ENCODE assay signal across 20 mouse cellular contexts in the genomic region with DNA sequence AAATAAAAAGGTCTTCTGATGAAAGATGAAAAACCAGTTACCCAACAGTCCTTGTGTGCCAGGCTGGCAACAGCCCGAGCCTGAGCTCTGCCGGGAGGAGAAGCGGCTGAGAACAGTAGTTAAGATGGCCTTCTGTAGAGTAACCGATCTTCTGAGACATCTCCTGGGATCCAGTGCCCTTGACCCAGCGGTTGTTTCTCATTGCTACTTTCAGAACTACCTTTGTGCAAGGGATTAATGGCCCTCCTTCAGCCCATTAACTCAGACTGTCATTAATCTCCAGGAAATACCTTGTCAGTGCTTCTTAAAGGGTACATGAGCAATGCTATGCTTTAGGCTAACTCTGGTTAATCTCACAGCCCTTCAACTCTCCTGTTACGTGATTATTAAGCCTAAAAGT. TPM values are rescaled to one million over a fixed set of nuclear protein-coding genes. Genes with fewer than 3 reads are reported as not detected.
DNase-seq lines count a peak whose midpoint lies in the region; ATAC-seq and TF ChIP-seq lines count a peak whose summit lies in the region.
"Had no signal": no experiment of that assay in that cellular context is flagged by ENCODE, and none has a peak within 500 bp of the region (broad histone marks: within the 10 kb centered on the region; RNA-seq: fewer than 3 reads in every experiment).

No protein-coding gene starts in this region.

- H3K9ac ChIP-seq in kidney, postnatal 0 days (ENCODE audit: low read depth, low read length): no peak overlapping the region
- H3K9ac ChIP-seq in forebrain, embryonic 14.5 days (ENCODE audit: low read length): no peak overlapping the region
- H3K9ac ChIP-seq: embryonic facial prominence, embryonic 12.5 days; heart, embryonic 13.5 days; liver, embryonic 15.5 days; midbrain, embryonic 15.5 days had no signal

- no peak for TF ChIP-seq CTCF in kidney, postnatal 0 days (IDR thresholded peaks at IDR 0.05; ENCODE audit: low read depth)

- H3K4me1 ChIP-seq in kidney, postnatal 0 days (replicated peaks; ENCODE audit: insufficient read depth, low read length): peaks cover 16% of the 10 kb centered on the region
- H3K4me1 ChIP-seq in forebrain, embryonic 14.5 days (ENCODE audit: control insufficient read depth, insufficient read depth, low read length): no peaks in the 10 kb centered on the region
- H3K4me1 ChIP-seq: liver, embryonic 15.5 days had no signal

- H3K9me3 ChIP-seq in kidney, postnatal 0 days (replicated peaks; ENCODE audit: low read length): no peaks in the 10 kb centered on the region
- H3K9me3 ChIP-seq in forebrain, embryonic 14.5 days (replicated peaks; ENCODE audit: control insufficient read depth, low read length): no peaks in the 10 kb centered on the region
- H3K9me3 ChIP-seq: embryonic facial prominence, embryonic 12.5 days; heart, embryonic 13.5 days; liver, embryonic 15.5 days; midbrain, embryonic 15.5 days had no signal

- H3K4me2 ChIP-seq in kidney, postnatal 0 days (ENCODE audit: low read length): no peak overlapping the region
- no peak overlapping the region for H3K4me2 ChIP-seq in forebrain, embryonic 14.5 days (ENCODE audit: low read length)
- H3K4me2 ChIP-seq: embryonic facial prominence, embryonic 12.5 days; heart, embryonic 13.5 days; liver, embryonic 15.5 days; midbrain, embryonic 15.5 days had no signal

- ATAC-seq in kidney, postnatal 0 days (replicated peaks; ENCODE audit: low FRiP score, low read depth): no peak; the same call in 1 of the 2 replicates
- ATAC-seq in forebrain, embryonic 14.5 days: no peak
- ATAC-seq: hindbrain, embryonic 16.5 days; lung, postnatal 0 days; midbrain, embryonic 15.5 days had no signal

- 0 out of 2 replicates have a peak overlapping the region, but pooled peaks have one; percentile 72 for H3K27ac ChIP-seq in kidney, postnatal 0 days
- no peak overlapping the region for H3K27ac ChIP-seq in forebrain, embryonic 14.5 days (ENCODE audit: low read depth, low read length)
- H3K27ac ChIP-seq: heart, embryonic 13.5 days; liver, embryonic 15.5 days; midbrain, embryonic 15.5 days had no signal

- H3K36me3 ChIP-seq in kidney, postnatal 0 days (ENCODE audit: insufficient read depth, low read length): no peaks in the 10 kb centered on the region
- no peaks in the 10 kb centered on the region for H3K36me3 ChIP-seq in forebrain, embryonic 14.5 days (ENCODE audit: control insufficient read depth, insufficient read depth, low read length)
- H3K36me3 ChIP-seq: embryonic facial prominence, embryonic 12.5 days; heart, embryonic 13.5 days; liver, embryonic 15.5 days; midbrain, embryonic 15.5 days had no signal

- no peak overlapping the region for H3K4me3 ChIP-seq in kidney, postnatal 0 days (replicated peaks; ENCODE audit: low read depth, low read length)
- H3K4me3 ChIP-seq in forebrain, embryonic 14.5 days (ENCODE audit: low read depth, low read length): no peak overlapping the region
- H3K4me3 ChIP-seq: embryonic facial prominence, embryonic 12.5 days; heart, embryonic 13.5 days; liver, embryonic 15.5 days; midbrain, embryonic 15.5 days had no signal

- WGBS in kidney, postnatal 0 days: 18% methylated on average over 6 of the region's 6 CpGs
- WGBS in forebrain, embryonic 14.5 days: 82% methylated on average over 6 of the region's 6 CpGs

- peak; percentile 89 for DNase-seq in kidney, postnatal 0 days (ENCODE audit: low spot score)
- DNase-seq in kidney, adult 9 months: no peak
- peak; percentile 35 for DNase-seq in adrenal gland, postnatal 25 days
- DNase-seq in embryo, embryonic 9.5 days (ENCODE audit: extremely low spot score): peak; percentile 42
- DNase-seq in mesoderm, embryonic 11.5 days (ENCODE audit: low read depth, low spot score): peak; percentile 84
- DNase-seq in forebrain, embryonic 14.5 days (ENCODE audit: low spot score): no peak
- no peak for DNase-seq in right cerebral cortex, postnatal 4 days
- DNase-seq: cerebellum, adult 9-10 months; gastrocnemius, postnatal 25 days; heart, postnatal 4 days; kidney, postnatal 36 days; layer of hippocampus, adult 9-11 months; right cerebral cortex, adult 18-20 months; thymus, postnatal 25 days had no signal

- H3K27me3 ChIP-seq in kidney, postnatal 0 days (ENCODE audit: insufficient read depth, low read length): no peaks in the 10 kb centered on the region
- H3K27me3 ChIP-seq in forebrain, embryonic 14.5 days (replicated peaks; ENCODE audit: control insufficient read depth, insufficient read depth, low read length): no peaks in the 10 kb centered on the region
- H3K27me3 ChIP-seq: embryonic facial prominence, embryonic 12.5 days; heart, embryonic 13.5 days; liver, embryonic 15.5 days; midbrain, embryonic 15.5 days had no signal

RNA-seq across cellular contexts. Expression of a gene that starts 13.2 kb away (rescaled TPM):
- 30.4 and 32.5 TPM in 2 replicates for polyA plus RNA-seq in kidney, postnatal 0 days (2015; fragmentation: Nextera tagmentation; extraction: Ambion mirVana)
- total RNA-seq in adrenal gland, postnatal 25 days (2021): 15.5 and 17.7 TPM in 2 replicates
- polyA plus RNA-seq in forebrain, embryonic 14.5 days (2014; fragmentation: Nextera tagmentation; extraction: Ambion mirVana): 2.2 and 2.5 TPM in 2 replicates

Comparison
In these comparisons a context has a peak if more than half of its experiments do, and no peak if none do; other contexts are left out.
1. DNase-seq: peak in kidney, postnatal 0 days (single experiment), adrenal gland, postnatal 25 days (single experiment), embryo, embryonic 9.5 days (single experiment) and mesoderm, embryonic 11.5 days (single experiment); none in kidney, adult 9 months (single experiment), forebrain, embryonic 14.5 days (single experiment) and right cerebral cortex, postnatal 4 days (single experiment).